Mouse (Mus musculus) gastrocnemius, postnatal 36 days (tissue): ENCODE measurements at regions not wholly inside any gene's neighbourhood (a gene's known extent, or its start where the extent isn't known, plus 50 kb on each side); places are given as distances from the start of the nearest gene placed in this dataset.

Experiments used
- DNase-seq, 2 experiments: peaks; one replicate each; pipeline ENCODE4 v3.0.0; 2022
- intact Hi-C: fragments of 180-260 bp; cut with DNase I; formaldehyde crosslinking; loops from one replicate; pipeline ENCODE4 v1.15.1; 2025

- intact Hi-C loops, result no loop called here
- DNase-seq, result no peak
These were observed 410.6 kb downstream of the Ppargc1a start for GRCm38 (mm10) chr5:51156901-51157300.

GRCm38 (mm10) chr5:51144842-51145241, 422.7 kb downstream of the Ppargc1a start:
- intact Hi-C loops, result no loop called here
- DNase-seq, result no peak

- intact Hi-C loops, result no loop called here
- DNase-seq, result no peak
These were observed 442.4 kb downstream of the Ppargc1a start for GRCm38 (mm10) chr5:51125091-51125490.

DNA sequence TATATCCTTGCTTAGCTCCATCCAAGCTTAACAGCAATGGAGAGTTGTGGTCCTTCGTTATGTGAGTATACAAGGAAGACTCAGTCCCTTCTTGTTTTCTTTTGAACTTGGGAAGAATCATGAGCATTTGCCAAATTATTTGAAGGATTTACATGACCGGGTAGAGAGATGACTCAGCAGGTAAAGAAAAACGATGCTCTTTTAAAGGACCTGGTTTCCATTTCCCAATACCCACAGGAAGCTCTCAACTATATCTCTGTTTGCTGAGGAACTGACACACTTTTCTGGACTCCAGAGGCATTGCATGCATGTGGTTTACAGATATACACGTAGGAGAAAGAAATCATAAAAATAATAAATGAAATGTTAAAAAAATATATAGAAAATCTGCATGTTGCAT, 457.5 kb downstream of the Ppargc1a start:
- no peak for DNase-seq
- intact Hi-C loops, result no loop called here

GRCm38 (mm10) chr5:51108737-51109136, 458.8 kb downstream of the Ppargc1a start:
- no peak for DNase-seq
- intact Hi-C loops, result no loop called here

DNA sequence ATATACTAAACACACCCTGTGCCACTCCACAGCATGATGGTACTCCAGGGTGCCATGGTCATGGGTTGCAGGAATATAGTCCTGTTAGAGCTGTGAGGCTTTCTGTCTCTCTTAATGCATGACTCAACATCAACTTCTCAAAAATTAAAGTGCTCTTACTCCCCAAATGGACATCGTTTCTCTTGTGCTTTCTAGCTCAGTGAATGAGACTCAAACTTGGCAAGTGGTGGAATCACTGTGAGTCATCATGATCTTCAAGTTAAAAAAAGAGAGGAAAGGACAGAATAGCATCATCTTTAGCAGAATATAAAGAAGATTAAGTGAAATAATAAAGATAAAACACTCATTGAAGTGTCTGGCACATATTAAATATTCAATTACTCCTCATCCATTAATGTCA, 459.3 kb downstream of the Ppargc1a start:
- DNase-seq, result no peak
- intact Hi-C loops, result no loop called here

GRCm38 (mm10) chr5:51099902-51100301, 467.6 kb downstream of the Ppargc1a start:
- intact Hi-C loops, result no loop called here
- DNase-seq, result no peak

DNA sequence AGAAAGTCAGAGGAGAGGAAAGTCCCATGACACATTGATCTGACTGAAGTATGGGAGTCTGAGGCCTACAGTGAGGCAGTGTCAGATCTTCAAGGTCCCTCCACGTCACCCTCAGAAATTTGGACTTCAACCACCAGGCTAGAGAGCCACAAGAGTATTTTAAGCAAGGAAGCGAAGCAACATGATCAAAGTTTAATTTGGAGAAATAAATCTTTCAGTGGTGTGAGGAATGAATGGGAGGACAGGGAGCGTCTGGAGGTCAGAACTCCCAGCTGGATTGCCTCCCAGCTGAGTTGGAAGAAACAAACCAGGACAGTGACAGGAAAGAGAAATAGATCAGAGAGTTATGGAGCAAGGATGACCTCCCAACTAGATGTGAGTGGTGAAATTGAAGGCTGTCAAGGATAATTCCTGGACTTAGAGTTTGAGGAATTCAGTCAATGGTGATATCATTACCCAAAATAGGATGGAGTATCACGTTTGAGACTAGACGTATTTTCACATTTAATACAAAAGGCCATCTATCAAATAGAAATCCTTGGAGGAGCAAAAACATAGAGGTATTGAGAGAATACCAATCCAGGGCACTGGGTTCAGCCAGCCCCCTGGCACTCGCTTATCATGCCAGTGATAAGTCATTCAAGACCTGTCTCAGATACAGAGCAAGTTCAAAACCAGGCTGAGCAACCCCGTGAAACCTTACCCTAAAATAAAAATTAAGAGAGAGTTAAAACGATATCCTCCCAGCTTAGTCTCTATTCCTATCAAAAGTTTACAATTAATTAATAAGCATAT, 494.7 kb downstream of the Ppargc1a start:
- intact Hi-C loops, result no loop called here

GRCm38 (mm10) chr5:51072146-51072545, 495.4 kb downstream of the Ppargc1a start:
- intact Hi-C loops, result no loop called here

More for the DNA sequence above, 494.7 kb downstream of the Ppargc1a start:
- DNase-seq, result no peak

GRCm38 (mm10) chr5:51069668-51070067, 497.9 kb downstream of the Ppargc1a start:
- DNase-seq, result no peak
- intact Hi-C loops, result no loop called here

More at GRCm38 (mm10) chr5:51072146-51072545, 495.4 kb downstream of the Ppargc1a start:
- no peak for DNase-seq

DNA sequence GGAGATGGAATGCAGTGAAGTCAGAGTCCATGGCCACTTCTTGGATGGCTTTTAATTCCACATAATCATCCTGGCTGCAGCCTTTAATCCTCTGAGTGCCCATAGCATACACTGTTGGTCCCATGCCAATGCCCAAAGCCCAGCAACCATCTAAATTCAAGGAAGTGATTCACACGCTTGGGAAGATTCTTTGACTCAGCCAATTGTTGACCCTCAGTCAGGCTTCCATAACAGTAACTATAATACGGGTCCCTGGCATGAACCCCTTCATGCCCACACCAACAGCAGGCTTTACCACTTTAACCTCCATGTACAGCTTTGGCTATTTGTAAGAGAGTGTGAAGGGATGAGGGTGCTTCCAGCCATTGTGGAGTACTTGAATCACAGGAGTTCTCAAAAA, 521.7 kb downstream of the Ppargc1a start:
- intact Hi-C loops, result no loop called here
- DNase-seq, result no peak

DNA sequence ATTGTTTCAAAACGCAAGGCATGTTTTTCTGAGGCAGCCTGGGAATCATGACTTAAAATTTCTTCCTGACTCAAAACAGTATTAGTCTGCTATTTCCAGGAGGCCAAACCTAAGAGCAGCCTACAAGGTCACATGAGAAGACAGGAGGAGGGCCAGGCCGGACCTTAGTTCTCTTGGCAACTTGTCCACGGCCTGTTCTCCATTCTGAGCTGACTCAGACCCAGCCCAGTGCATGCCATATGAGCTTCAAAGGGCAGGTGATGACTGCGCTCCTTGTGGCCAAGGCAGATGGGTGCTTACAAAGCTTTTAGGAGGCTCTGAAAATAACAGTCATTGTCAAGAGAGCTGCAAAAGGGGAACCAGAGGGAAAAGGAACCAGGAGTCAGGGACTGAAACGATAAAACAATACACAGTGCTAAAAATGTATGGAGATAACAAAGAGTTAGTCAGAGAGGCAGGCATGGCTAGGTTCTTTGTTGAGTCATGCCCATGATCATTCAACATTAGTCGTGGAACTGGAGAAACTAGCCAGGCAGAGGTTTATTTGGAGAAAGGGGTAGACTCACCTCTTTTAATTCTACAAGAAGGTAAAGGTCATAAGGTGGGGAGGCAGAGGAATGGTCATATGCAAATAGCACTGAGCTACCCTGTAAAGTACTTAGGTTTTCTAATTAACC, 525.8 kb downstream of the Ppargc1a start:
- intact Hi-C loops, result no loop called here
- peak in 1 of 2 experiments; percentile 4 for DNase-seq

GRCm38 (mm10) chr5:51040926-51041325, 526.6 kb downstream of the Ppargc1a start:
- peak; percentile 21 to 34 for DNase-seq
- intact Hi-C loops, result no loop called here

DNA sequence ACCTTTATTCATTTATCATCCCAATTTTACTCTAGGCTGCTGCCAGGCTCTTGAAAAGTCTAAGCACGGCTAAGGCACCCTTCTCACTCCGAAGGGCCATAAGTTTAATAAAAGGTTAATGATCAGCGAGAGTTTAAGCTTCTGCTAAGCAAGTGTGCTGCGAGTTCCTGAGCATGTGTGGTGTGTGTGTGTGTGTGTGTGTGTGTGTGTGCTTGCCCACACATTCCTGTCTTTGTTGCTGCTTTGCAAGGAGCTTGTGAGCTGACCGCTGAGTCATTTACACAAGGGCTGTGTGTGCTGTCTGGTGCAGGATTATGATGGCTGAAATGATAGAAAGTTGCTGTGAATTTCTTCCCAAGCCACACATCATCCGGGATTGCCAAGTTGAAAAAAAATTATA, 527.1 kb downstream of the Ppargc1a start:
- DNase-seq, result no peak
- intact Hi-C loops, result no loop called here

DNA sequence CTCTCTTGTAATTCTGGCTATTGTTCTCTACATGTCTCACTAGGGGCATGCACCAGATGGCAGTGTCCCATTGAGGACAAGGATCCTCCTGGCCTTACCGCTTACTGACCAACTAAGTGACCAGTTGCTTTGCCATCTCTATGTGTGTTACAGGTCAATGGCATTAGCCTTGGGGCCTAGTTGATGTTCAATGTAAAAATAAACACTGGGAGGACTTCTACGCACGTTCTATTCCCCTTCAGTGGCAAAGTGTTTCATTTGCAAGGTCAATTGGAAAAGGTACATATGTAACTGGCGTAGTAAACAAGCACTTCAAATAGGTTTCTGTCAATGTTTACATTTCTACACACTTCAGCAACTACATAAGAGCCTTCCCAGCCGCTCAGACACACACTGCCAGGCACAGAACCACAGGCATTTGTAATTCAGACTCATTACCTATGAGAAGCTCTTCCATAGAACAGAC, 527.8 kb downstream of the Ppargc1a start:
- intact Hi-C loops, result no loop called here
- no peak for DNase-seq

GRCm38 (mm10) chr5:51036450-51036990, 531.0 kb downstream of the Ppargc1a start:
- intact Hi-C loops, result no loop called here

GRCm38 (mm10) chr5:51028966-51029365, 538.6 kb downstream of the Ppargc1a start:
- no peak for DNase-seq
- intact Hi-C loops, result no loop called here

More at GRCm38 (mm10) chr5:51036450-51036990, 531.0 kb downstream of the Ppargc1a start:
- no peak for DNase-seq

DNA sequence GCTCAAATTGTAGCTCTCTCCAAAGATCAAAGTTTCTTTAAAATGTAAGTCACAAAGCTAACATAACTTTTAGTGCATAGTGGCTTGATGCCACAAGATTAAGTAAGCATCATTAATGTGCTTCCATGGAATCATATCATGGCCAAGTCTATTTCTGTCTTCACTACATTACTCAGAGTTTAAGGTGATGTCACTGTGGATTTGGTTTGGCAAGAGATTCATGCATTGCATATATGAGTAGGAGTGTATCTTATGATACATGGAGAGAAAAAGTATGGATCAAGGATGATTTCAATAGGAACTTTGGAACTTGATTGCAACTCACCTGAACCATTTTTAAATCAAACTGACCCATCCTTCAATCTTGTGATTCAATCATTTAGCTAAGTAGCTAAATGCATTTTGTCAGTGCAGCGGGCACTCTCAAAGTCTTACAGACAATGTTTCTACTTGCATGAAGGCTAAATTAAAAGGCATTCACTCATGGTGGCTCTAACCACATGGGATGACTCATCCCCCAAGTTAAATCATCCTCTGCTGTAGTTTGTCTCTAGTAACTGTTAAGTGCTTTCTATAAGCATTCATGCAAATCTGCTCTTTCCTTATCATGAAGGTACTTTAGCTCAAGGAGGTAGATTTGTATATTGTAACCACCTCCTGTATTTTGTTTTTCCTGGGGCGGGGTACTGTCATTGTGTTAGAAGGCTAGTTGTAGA, 576.5 kb downstream of the Ppargc1a start:
- DNase-seq, result no peak
- intact Hi-C loops, result no loop called here
